Mouse (Mus musculus): ENCODE data around the gene Srgap3.

- TF ChIP-seq CTCF (IDR thresholded peaks at IDR 0.05; ENCODE audit: extremely low read depth, insufficient read depth, low read length) (no peak), POLR2A (IDR thresholded peaks at IDR 0.05; ENCODE audit: extremely low read depth, insufficient read depth, low read length) (no peak)
These were observed 157.2 kb downstream of the Srgap3 start for GRCm38 (mm10) chr6:112789901-112790300.
